Mouse (Mus musculus) fibroblast of lung, adult 2 months (primary cell): ENCODE measurements around the gene Rbbp9.
"Not testable (repeated sequence)": the region's sequence is repeated elsewhere in the genome, so short reads cannot be mapped to it uniquely, and the experiment has no call there.

ENCODE experiments used
- DNase-seq: peaks from one replicate; pipeline ENCODE4 v3.0.0-alpha.2; 2011; ENCODE audit warnings: low read depth

The Rbbp9 gene

GRCm38 (mm10) chr2:144550529-144550928, at the start of gene Rbbp9:
TSS of gene Rbbp9 (minus strand) at chr2:144550869.
- DNase-seq = no peak

- peak; percentile 46 for DNase-seq
Observed at GRCm38 (mm10) chr2:144599831-144600687, 49.4 kb upstream of the Rbbp9 start, which contains the start of gene Dtd1. TSS of gene Dtd1 (plus strand) at chr2:144599897.

- DNase-seq = no peak
Observed at GRCm38 (mm10) chr2:144598006-144598405, 47.3 kb upstream of the Rbbp9 start.

GRCm38 (mm10) chr2:144593951-144594651, 43.4 kb upstream of the Rbbp9 start, which contains the start of gene Smim26:
TSS of gene Smim26 (plus strand) at chr2:144594054.
- DNase-seq = peak; percentile 38

GRCm38 (mm10) chr2:144593036-144593435, 42.4 kb upstream of the Rbbp9 start:
- not testable (repeated sequence) for DNase-seq

GRCm38 (mm10) chr2:144588723-144589122, 38.1 kb upstream of the Rbbp9 start:
- DNase-seq = no peak

- peak; percentile 95 for DNase-seq
Observed at GRCm38 (mm10) chr2:144555820-144556552, 5.3 kb upstream of the Rbbp9 start, which contains the start of gene Sec23b. TSS of gene Sec23b (plus strand) at chr2:144556229.

- peak; percentile 6 for DNase-seq
Observed at GRCm38 (mm10) chr2:144555286-144555819, 4.7 kb upstream of the Rbbp9 start.

- no peak for DNase-seq
Observed at GRCm38 (mm10) chr2:144553905-144554304, 3.2 kb upstream of the Rbbp9 start.

- no peak for DNase-seq
Observed at GRCm38 (mm10) chr2:144547559-144547958, 3.1 kb downstream of the Rbbp9 start.

GRCm38 (mm10) chr2:144545481-144545880, 5.2 kb downstream of the Rbbp9 start:
- DNase-seq = no peak

- DNase-seq = no peak
Observed at GRCm38 (mm10) chr2:144545061-144545460, 5.6 kb downstream of the Rbbp9 start.

- no peak for DNase-seq
Observed at GRCm38 (mm10) chr2:144544630-144545029, 6.0 kb downstream of the Rbbp9 start.

- DNase-seq = no peak
Observed at GRCm38 (mm10) chr2:144543670-144544069, 7.0 kb downstream of the Rbbp9 start.

- DNase-seq = no peak
Observed at GRCm38 (mm10) chr2:144541246-144541645, 9.4 kb downstream of the Rbbp9 start.

GRCm38 (mm10) chr2:144537123-144537522, 13.5 kb downstream of the Rbbp9 start:
- DNase-seq = no peak

GRCm38 (mm10) chr2:144527821-144528174, 22.9 kb downstream of the Rbbp9 start:
- no peak for DNase-seq

- DNase-seq = peak; percentile 95
Observed at GRCm38 (mm10) chr2:144526981-144527820, 23.5 kb downstream of the Rbbp9 start, which contains the start of the genes Dzank1 and Polr3f. TSS of gene Dzank1 (minus strand) at chr2:144527414. TSS of gene Polr3f (plus strand) at chr2:144527718.

GRCm38 (mm10) chr2:144525856-144526255, 24.8 kb downstream of the Rbbp9 start:
- DNase-seq = no peak

GRCm38 (mm10) chr2:144519772-144520171, 30.9 kb downstream of the Rbbp9 start:
- DNase-seq = no peak

- DNase-seq = no peak
Observed at GRCm38 (mm10) chr2:144514619-144515018, 36.0 kb downstream of the Rbbp9 start.
